Mouse (Mus musculus): ENCODE data around the gene Focad.

DNA sequence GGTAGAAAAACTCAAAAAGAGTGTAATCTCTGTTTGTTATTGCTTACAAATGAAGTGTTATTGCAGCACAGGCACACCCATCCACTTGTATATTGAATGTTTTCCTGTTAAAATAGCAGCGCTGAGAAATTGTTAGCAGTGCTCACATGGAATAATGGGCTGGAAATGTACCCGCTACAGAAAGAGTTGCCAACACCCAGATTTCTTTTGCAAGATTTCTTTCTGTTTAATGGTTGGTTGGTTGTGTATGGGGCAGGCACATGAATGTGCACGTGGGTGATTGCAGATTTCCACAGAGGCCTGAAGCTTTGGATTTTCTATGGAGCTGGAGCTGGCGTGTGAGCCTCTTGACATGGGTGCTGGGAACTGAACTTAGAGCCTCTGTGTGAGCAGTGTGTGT lies 151.1 kb downstream of the Focad start:
- TF ChIP-seq CTCF (IDR thresholded peaks at IDR 0.05; ENCODE audit: low read depth) (no peak), EP300 (IDR thresholded peaks at IDR 0.05; ENCODE audit: low read depth) (no peak)
